Mouse (Mus musculus) heart, adult 2 months (tissue): ENCODE measurements at regions not wholly inside any gene's neighbourhood (a gene's known extent, or its start where the extent isn't known, plus 50 kb on each side); places are given as distances from the start of the nearest gene placed in this dataset.
A peak's percentile ranks its signal among the peaks of the same experiment; 100 is the strongest.

Source experiments
- DNase-seq, 2 experiments: peaks; one replicate each; pipeline ENCODE4 v3.0.0; 2021
- H3K27ac ChIP-seq: fragments of 200-600 bp; 2 replicates; pipeline ENCODE4 v1.8.1; 2022
- H3K27me3 ChIP-seq: fragments of 200-500 bp; 2 replicates; pipeline ENCODE4 v1.6.1; 2012; ENCODE audit warnings: mild to moderate bottlenecking, low read length, inconsistent platforms, mixed read lengths; ENCODE audit not compliant: control insufficient read depth, insufficient read depth
- H3K36me3 ChIP-seq: fragments of 200-500 bp; 2 replicates; pipeline ENCODE4 v1.6.1; 2012; ENCODE audit warnings: low read length, inconsistent platforms; ENCODE audit not compliant: control insufficient read depth, insufficient read depth
- H3K4me1 ChIP-seq: fragments of 200-500 bp; 2 replicates; pipeline ENCODE4 v1.6.1; 2011; ENCODE audit warnings: low read length; ENCODE audit not compliant: control insufficient read depth, insufficient read depth
- H3K4me3 ChIP-seq: fragments of 200-600 bp; 2 replicates; pipeline ENCODE4 v1.8.1; 2022
- H3K79me2 ChIP-seq: fragments of 200-500 bp; replicated peaks from 2 replicates; pipeline ENCODE4 v1.6.1; 2012; ENCODE audit warnings: mild to moderate bottlenecking, inconsistent platforms, low read length, moderate library complexity, mixed read lengths; ENCODE audit not compliant: control insufficient read depth, insufficient read depth
- H3K9ac ChIP-seq: fragments of 200-500 bp; 2 replicates; pipeline ENCODE4 v1.6.1; 2012; ENCODE audit warnings: low read depth, mild to moderate bottlenecking, control low read depth, inconsistent platforms, low read length, mixed read lengths
- CTCF ChIP-seq: fragments of 200-600 bp; IDR thresholded peaks from 2 replicates; pipeline ENCODE4 v1.8.1; 2022; ENCODE audit warnings: antibody characterized with exemption, mild to moderate bottlenecking, moderate library complexity
- EP300 ChIP-seq: fragments of 200-500 bp; IDR thresholded peaks from 2 replicates; pipeline ENCODE4 v1.6.1; 2011; ENCODE audit warnings: low read depth, low read length, control low read depth; ENCODE audit not compliant: insufficient read depth
- POLR2A ChIP-seq: fragments of 200-500 bp; IDR thresholded peaks from 2 replicates; pipeline ENCODE4 v1.6.1; 2011; ENCODE audit warnings: mild to moderate bottlenecking, low read depth, low read length, control low read depth; ENCODE audit not compliant: insufficient read depth
- WGBS: fragments of 180-500 bp; shearing (Covaris S2); methylation state at CpG from one replicate; pipeline ENCODE4 v1.1.7; 2018; 5-methylcytosine and 5-hydroxymethylcytosine counted together
- intact Hi-C: fragments of 180-260 bp; cut with DNase I; formaldehyde crosslinking; loops from one replicate; pipeline ENCODE4 v1.15.1; 2025

- 94% methylated on average over 5 of the region's 5 CpGs for WGBS
- Histone ChIP-seq H3K79me2 (no peaks in the 10 kb centered on the region), H3K4me3 (no peak overlapping the region), H3K9ac (no peak overlapping the region), H3K36me3 (peaks cover 1% of the 10 kb centered on the region), H3K27ac (no peak overlapping the region), H3K4me1 (peaks cover 11% of the 10 kb centered on the region), H3K27me3 (no peaks in the 10 kb centered on the region)
- DNase-seq: no peak
- no peak for TF ChIP-seq EP300
- no peak for TF ChIP-seq CTCF
- no peak for TF ChIP-seq POLR2A
- intact Hi-C loops: no loop called here
These were observed 158.1 kb downstream of the Spry2 start for GRCm38 (mm10) chr14:105738568-105738967.

- H3K27ac ChIP-seq: no peak overlapping the region; the same call in 1 of the 2 replicates
- H3K9ac ChIP-seq: no peak overlapping the region
- H3K4me3 ChIP-seq: no peak overlapping the region
- H3K36me3 ChIP-seq: peaks cover 5% of the 10 kb centered on the region
- H3K27me3 ChIP-seq: no peaks in the 10 kb centered on the region
- H3K4me1 ChIP-seq: peaks cover 12% of the 10 kb centered on the region
- no peaks in the 10 kb centered on the region for H3K79me2 ChIP-seq
- no peak for TF ChIP-seq CTCF
- TF ChIP-seq POLR2A: no peak
- no peak for TF ChIP-seq EP300
- 33% methylated on average over 6 of the region's 6 CpGs for WGBS
- intact Hi-C loops: no loop called here
- DNase-seq: no peak
These were observed 160.3 kb downstream of the Spry2 start for GRCm38 (mm10) chr14:105736352-105736751.

DNA sequence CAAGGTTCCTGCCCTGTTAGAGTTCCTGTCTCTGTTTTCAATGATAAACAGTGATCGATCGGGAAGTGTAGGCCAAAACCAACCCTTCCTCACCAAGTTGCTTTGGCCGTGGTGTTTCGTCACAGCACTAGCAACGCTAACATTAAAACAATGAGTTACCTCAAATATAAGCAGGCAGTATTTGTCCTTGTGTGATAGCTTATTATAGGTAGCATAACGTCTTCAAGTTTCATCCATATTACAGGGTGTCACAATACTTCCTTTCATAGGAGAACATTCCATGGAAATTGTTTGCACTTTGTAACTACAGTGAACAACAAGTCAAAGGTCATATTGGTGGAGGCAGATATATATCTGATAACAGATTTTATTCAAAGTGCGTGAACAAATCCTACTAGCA is 162.3 kb downstream of the Spry2 start:
- H3K79me2 ChIP-seq: no peaks in the 10 kb centered on the region
- H3K27me3 ChIP-seq: no peaks in the 10 kb centered on the region
- no peak for DNase-seq
- TF ChIP-seq EP300 (no peak), CTCF (no peak), POLR2A (no peak)
- intact Hi-C loops: loop anchor here (5.0 kb wide), 2 partner anchors 332 to 557 kb away; partner anchors contain the start of gene Rbm26
- H3K27ac ChIP-seq: no peak overlapping the region
- no peak overlapping the region for H3K9ac ChIP-seq
- no peak overlapping the region for H3K4me3 ChIP-seq
- 94% methylated on average over 7 of the region's 7 CpGs for WGBS
- H3K4me1 ChIP-seq: peaks cover 7% of the 10 kb centered on the region
- peaks cover 5% of the 10 kb centered on the region for H3K36me3 ChIP-seq

DNA sequence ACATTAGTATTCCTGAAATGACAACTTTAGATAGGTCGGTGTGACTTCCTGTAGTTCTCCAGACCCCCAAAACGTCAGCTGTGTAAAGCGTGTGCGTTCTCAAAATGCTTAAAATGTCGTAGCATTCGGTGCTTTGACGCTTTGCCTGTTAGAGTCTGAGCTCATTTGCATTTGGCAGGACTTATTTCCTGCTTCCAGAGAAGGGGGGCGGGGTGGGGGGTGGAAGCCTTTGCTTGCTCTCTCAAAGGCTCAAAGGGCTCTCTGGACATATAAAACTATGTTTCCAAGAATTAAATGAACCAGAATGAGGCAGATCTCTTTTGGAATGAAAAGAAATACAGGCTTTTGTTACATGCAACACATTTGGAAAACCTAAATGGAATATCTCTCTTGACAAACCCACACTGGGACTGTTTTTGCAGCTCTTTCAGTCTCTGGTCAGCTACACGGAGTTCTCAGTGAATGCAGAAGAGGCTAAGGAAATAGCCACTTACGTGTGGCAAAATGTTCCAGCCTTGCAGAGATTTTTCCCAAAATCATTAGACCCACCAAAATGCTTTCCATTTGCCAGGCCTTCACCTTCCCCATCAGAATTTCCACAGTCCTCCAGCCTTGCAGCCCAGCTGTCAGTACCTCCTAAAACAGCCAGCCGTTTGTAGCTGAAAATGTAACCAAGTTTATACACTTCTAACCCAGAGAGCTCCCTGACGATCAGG is 163.4 kb downstream of the Spry2 start:
- H3K4me1 ChIP-seq: peaks cover 7% of the 10 kb centered on the region
- H3K9ac ChIP-seq: peak overlapping the region; percentile 45
- H3K4me3 ChIP-seq: peak overlapping the region; percentile 57
- H3K79me2 ChIP-seq: no peaks in the 10 kb centered on the region
- peak overlapping the region; percentile 92 for H3K27ac ChIP-seq
- peaks cover 5% of the 10 kb centered on the region for H3K36me3 ChIP-seq
- H3K27me3 ChIP-seq: no peaks in the 10 kb centered on the region
- WGBS: 6% methylated on average over 12 of the region's 12 CpGs
- peak; percentile 73 for TF ChIP-seq POLR2A
- TF ChIP-seq CTCF: no peak
- no peak for TF ChIP-seq EP300
- peak; percentile 55 to 60 for DNase-seq
- intact Hi-C loops: loop anchor here (2.0 to 5.0 kb wide), 3 partner anchors 164 to 556 kb away; partner anchors contain the start of genes Rbm26 and Spry2

DNA sequence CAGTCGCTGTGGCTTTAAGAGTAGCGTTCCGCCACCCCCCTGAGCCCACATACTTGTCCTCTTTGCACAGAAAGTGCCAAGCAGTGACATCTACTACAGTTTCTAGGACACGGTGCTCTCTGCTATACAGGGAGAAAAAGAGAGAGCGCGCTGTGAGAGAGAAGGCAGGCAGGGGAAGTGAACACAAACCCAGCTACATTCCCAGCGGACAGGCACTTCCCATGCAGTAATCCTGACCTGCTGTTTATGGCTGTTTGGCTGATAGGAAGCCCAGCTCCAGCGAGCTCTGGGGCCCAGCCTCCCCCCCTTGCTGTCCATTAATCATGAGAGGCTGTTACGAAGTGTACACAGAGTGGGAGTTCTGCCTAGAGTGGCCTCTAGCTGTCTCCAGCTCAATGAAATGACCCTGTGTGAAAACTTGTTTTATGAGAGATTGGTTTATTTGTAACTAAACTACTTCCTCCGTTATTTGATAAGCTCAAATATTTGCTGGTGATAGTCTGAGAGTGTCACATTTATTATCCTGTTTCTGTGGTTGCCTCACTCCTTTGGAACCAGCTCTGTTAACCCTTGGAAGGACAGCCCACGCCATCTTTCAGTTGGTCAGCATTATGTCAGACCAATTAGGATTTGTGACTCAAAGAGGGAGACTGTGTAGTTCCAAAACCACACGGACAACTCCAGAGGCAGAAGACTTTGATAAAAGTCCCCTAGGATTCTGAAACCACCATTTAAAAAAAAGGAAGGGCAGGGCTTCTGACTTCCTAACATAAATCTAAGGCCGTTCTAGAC is 164.2 kb downstream of the Spry2 start:
- Histone ChIP-seq H3K4me1 (peaks cover 7% of the 10 kb centered on the region), H3K27me3 (no peaks in the 10 kb centered on the region), H3K9ac (peak overlapping the region; percentile 44), H3K36me3 (peaks cover 5% of the 10 kb centered on the region), H3K4me3 (peak overlapping the region; percentile 57), H3K27ac (peak overlapping the region; percentile 92), H3K79me2 (no peaks in the 10 kb centered on the region)
- peak; percentile 78 to 84 for DNase-seq
- TF ChIP-seq CTCF (peak; percentile 64), POLR2A (peak; percentile 79), EP300 (peak; percentile 96)
- WGBS: 1% methylated on average over 13 of the region's 13 CpGs
- intact Hi-C loops: loop anchor here (2.0 to 5.0 kb wide), 3 partner anchors 164 to 555 kb away; partner anchors contain the start of genes Rbm26 and Spry2

- Histone ChIP-seq H3K9ac (peak overlapping the region; percentile 34; the same call in 1 of the 2 replicates), H3K4me3 (no peak overlapping the region), H3K4me1 (peaks cover 6% of the 10 kb centered on the region), H3K36me3 (peaks cover 5% of the 10 kb centered on the region), H3K27me3 (no peaks in the 10 kb centered on the region), H3K79me2 (no peaks in the 10 kb centered on the region), H3K27ac (peak overlapping the region; percentile 92)
- peak; percentile 31 to 46 for DNase-seq
- intact Hi-C loops: loop anchor here (5.0 kb wide), 2 partner anchors 328 to 553 kb away; partner anchors contain the start of gene Rbm26
- 30% methylated on average over 4 of the region's 4 CpGs for WGBS
- TF ChIP-seq POLR2A (no peak), CTCF (no peak), EP300 (no peak)
These were observed 165.8 kb downstream of the Spry2 start for GRCm38 (mm10) chr14:105730786-105731185.
